Mouse (Mus musculus): ENCODE measurements around the gene Erc2.
A peak's percentile ranks its signal among the peaks of the same experiment; 100 is the strongest.

The Erc2 gene

DNA sequence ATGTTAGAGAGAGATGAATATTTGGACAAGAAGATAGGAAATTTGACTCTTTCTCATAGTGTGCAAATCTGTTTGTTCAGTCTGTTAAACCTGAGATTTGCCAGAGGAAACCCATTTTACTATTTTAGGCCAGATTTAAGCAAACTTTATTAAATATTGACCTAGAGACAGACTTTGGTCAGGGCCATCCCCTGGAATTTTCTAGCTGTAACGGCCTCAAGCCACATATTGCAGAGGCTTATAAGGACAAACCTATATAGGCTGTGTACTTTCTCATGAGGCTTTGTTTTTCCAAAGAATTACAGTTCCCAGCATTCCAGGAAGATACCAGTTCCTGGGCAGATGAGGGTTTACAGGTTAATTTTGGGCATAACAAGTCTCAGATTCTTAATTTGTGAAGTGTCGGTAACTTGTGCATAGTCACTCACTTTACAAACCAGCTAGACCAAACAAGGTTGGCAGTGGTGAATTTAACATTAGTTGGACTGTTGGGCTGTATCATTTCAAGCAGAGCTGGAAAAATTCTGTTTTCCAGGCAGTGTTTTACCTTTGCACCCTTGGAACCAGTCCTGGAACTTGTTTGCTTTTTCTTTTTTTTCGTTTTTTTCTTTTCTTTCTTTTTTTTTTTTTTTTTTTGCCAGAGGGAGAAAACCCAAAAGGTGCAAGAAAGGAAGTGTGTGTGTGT, 60.3 kb downstream of the Erc2 start:
- H3K36me3 ChIP-seq (ENCODE audit: control insufficient read depth, insufficient read depth, low read length, poor library complexity, severe bottlenecking), result no peaks in the 10 kb centered on the region
- DNase-seq (ENCODE audit: low read depth, low spot score), result no peak
- H3K27me3 ChIP-seq (ENCODE audit: control insufficient read depth, insufficient read depth, low read length, poor library complexity, severe bottlenecking), result no peaks in the 10 kb centered on the region

DNA sequence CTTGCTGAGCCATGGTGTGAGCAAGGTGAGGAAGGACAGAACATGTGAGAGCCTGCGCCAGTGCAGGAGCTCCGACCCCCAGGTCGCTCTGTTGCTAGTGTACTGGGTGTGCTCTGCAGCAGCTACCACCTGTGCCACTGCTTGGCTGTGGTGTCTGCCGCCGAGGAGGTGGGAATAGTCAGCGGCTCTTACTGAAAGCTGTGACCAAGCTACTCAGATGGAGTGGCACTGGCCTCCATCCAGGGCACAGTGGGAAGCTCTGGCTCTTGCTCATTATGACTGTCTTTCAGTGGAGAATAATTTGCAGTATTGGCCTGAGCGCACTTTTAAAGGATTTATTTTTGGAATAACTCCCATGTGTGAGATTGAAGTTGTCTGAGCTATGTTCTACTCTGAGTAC, 73.6 kb downstream of the Erc2 start:
- H3K36me3 ChIP-seq (ENCODE audit: control insufficient read depth, insufficient read depth, low read length, poor library complexity, severe bottlenecking), result no peaks in the 10 kb centered on the region
- H3K27me3 ChIP-seq (ENCODE audit: control insufficient read depth, insufficient read depth, low read length, poor library complexity, severe bottlenecking), result no peaks in the 10 kb centered on the region
- no peak for DNase-seq (ENCODE audit: low read depth, low spot score)

DNA sequence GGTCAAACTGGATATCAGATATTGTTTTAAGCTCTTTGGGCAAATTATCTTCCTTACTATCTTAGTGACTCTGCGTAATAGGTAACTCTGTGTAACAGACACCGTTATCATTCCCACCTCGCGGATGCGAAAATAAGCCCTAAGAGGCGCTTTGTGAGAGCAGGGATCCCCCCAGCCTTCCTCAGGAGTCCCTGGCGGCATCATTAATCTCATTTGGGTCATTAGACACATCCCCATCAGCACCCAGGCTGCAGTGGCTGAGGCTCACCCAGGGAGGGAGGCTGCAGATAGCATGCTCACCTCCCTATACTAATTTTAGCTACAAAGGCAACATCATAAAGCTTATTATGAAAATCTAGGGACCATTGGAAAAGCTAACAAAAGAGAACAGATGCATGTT, 95.1 kb downstream of the Erc2 start:
- DNase-seq (ENCODE audit: low read depth, low spot score), result no peak
- Histone ChIP-seq H3K27me3 (ENCODE audit: control insufficient read depth, insufficient read depth, low read length, poor library complexity, severe bottlenecking) (no peaks in the 10 kb centered on the region), H3K36me3 (ENCODE audit: control insufficient read depth, insufficient read depth, low read length, poor library complexity, severe bottlenecking) (no peaks in the 10 kb centered on the region)

DNA sequence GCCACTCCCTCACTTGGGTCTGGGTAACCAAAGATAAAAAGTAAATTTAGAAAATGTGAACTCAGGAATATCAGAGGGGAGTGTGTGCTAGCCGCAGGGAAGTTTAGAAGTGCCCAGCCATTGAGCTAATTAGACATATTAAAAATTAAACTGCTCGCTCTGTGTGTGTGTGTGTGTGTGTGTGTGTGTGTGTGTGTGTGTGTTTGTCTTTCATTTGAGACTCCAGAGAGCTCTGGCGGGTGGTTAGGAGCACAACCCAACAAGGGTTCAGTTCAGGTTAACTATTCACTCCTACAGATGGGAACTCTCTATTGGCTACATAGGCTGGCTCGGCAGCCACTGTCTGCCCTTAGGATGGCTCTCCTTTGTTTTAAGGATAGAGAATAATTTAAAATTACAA, 97.4 kb downstream of the Erc2 start:
- H3K27me3 ChIP-seq (ENCODE audit: control insufficient read depth, insufficient read depth, low read length, poor library complexity, severe bottlenecking), result no peaks in the 10 kb centered on the region; the same call in 1 of the 2 replicates
- DNase-seq (ENCODE audit: low read depth, low spot score), result no peak

DNA sequence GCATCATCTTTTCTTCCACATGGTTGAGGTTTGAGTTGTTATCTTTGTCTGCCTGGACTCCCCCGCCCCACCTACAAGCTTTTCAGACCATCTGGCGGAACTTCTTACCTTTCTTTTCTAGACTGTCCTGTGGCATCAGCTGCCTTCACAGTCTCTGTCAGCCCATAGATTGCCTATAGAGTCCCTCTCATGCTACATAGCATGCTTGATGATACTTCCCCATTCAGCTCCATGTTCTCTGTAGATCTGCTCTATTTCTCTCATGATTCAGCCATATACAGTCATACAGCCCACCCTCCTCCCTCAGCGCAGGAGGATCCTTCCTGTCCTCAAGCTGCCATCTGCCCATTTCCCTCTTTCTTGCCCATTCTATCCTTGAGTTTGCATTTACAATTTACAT, 98.7 kb downstream of the Erc2 start:
- Histone ChIP-seq H3K36me3 (ENCODE audit: control insufficient read depth, insufficient read depth, low read length, poor library complexity, severe bottlenecking) (no peaks in the 10 kb centered on the region), H3K27me3 (ENCODE audit: control insufficient read depth, insufficient read depth, low read length, poor library complexity, severe bottlenecking) (no peaks in the 10 kb centered on the region; the same call in 1 of the 2 replicates)
- DNase-seq (ENCODE audit: low read depth, low spot score), result no peak

More for the DNA sequence above, 97.4 kb downstream of the Erc2 start:
- no peaks in the 10 kb centered on the region for H3K36me3 ChIP-seq (ENCODE audit: control insufficient read depth, insufficient read depth, low read length, poor library complexity, severe bottlenecking)

DNA sequence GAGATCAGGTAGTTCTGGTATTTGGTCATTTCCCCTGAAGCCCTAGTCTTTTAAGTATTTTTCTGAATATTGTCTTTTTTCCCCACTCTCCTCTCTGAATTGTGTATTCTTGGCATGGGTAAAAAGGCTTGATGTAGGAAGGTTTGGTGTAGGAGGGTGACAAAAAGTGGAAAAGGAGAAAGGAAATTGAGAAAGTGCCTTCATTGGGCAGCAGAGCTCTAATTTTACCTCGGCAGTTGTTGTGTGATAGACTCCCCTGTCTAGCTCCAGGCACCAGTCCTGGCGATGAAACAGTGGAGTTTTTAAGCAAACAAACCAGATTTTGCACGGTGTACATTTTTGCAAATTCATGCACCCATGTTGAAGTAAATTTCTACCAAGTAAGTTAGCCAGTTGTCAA, 99.5 kb downstream of the Erc2 start:
- DNase-seq (ENCODE audit: low read depth, low spot score), result no peak
- Histone ChIP-seq H3K36me3 (ENCODE audit: control insufficient read depth, insufficient read depth, low read length, poor library complexity, severe bottlenecking) (no peaks in the 10 kb centered on the region), H3K27me3 (ENCODE audit: control insufficient read depth, insufficient read depth, low read length, poor library complexity, severe bottlenecking) (no peaks in the 10 kb centered on the region; the same call in 1 of the 2 replicates)

DNA sequence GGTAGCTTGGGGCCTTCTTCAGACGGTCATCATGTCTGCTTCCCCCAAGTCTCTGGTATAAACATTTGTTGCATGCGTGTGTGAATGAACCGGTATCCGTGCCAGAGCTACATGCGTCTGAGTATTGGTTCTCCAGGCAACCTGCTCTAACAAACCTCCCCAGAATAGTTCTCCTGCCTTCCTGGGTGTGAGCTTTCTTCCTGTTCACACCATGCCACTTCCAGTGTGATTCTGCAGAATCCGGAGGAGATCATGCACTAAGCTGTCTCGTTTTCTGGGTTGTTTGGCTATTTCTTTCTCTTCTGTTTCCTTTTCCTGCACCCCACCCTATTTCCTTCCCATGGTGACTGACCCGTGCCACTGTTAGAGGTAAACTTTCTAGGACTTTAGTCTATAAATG, 105.3 kb downstream of the Erc2 start:
- Histone ChIP-seq H3K27me3 (ENCODE audit: control insufficient read depth, insufficient read depth, low read length, poor library complexity, severe bottlenecking) (no peaks in the 10 kb centered on the region; the same call in 1 of the 2 replicates), H3K36me3 (ENCODE audit: control insufficient read depth, insufficient read depth, low read length, poor library complexity, severe bottlenecking) (no peaks in the 10 kb centered on the region)
- DNase-seq (ENCODE audit: low read depth, low spot score), result no peak

- Histone ChIP-seq H3K27me3 (ENCODE audit: control insufficient read depth, insufficient read depth, low read length, poor library complexity, severe bottlenecking) (no peaks in the 10 kb centered on the region), H3K36me3 (ENCODE audit: control insufficient read depth, insufficient read depth, low read length, poor library complexity, severe bottlenecking) (no peaks in the 10 kb centered on the region)
- DNase-seq (ENCODE audit: low read depth, low spot score), result no peak
These were observed 108.9 kb downstream of the Erc2 start for GRCm38 (mm10) chr14:27731086-27731485.

GRCm38 (mm10) chr14:27739436-27739835, 117.2 kb downstream of the Erc2 start:
- Histone ChIP-seq H3K36me3 (ENCODE audit: control insufficient read depth, insufficient read depth, low read length, poor library complexity, severe bottlenecking) (no peaks in the 10 kb centered on the region), H3K27me3 (ENCODE audit: control insufficient read depth, insufficient read depth, low read length, poor library complexity, severe bottlenecking) (no peaks in the 10 kb centered on the region)
- DNase-seq (ENCODE audit: low read depth, low spot score), result no peak

GRCm38 (mm10) chr14:27741248-27741916, 119.2 kb downstream of the Erc2 start:
- peak; percentile 65 for DNase-seq (ENCODE audit: low read depth, low spot score)
- Histone ChIP-seq H3K27me3 (ENCODE audit: control insufficient read depth, insufficient read depth, low read length, poor library complexity, severe bottlenecking) (no peaks in the 10 kb centered on the region), H3K36me3 (ENCODE audit: control insufficient read depth, insufficient read depth, low read length, poor library complexity, severe bottlenecking) (no peaks in the 10 kb centered on the region)

- no peak for DNase-seq (ENCODE audit: low read depth, low spot score)
- no peaks in the 10 kb centered on the region for H3K36me3 ChIP-seq (ENCODE audit: control insufficient read depth, insufficient read depth, low read length, poor library complexity, severe bottlenecking)
These were observed 132.1 kb downstream of the Erc2 start for GRCm38 (mm10) chr14:27754340-27754739.

GRCm38 (mm10) chr14:27756901-27757300, 134.7 kb downstream of the Erc2 start:
- no peak for DNase-seq (ENCODE audit: low read depth, low spot score)
- H3K27me3 ChIP-seq (ENCODE audit: control insufficient read depth, insufficient read depth, low read length, poor library complexity, severe bottlenecking), result no peaks in the 10 kb centered on the region
- H3K36me3 ChIP-seq (ENCODE audit: control insufficient read depth, insufficient read depth, low read length, poor library complexity, severe bottlenecking), result no peaks in the 10 kb centered on the region

More at GRCm38 (mm10) chr14:27754340-27754739, 132.1 kb downstream of the Erc2 start:
- no peaks in the 10 kb centered on the region for H3K27me3 ChIP-seq (ENCODE audit: control insufficient read depth, insufficient read depth, low read length, poor library complexity, severe bottlenecking)

- no peak for DNase-seq (ENCODE audit: low read depth, low spot score)
- Histone ChIP-seq H3K36me3 (ENCODE audit: control insufficient read depth, insufficient read depth, low read length, poor library complexity, severe bottlenecking) (no peaks in the 10 kb centered on the region), H3K27me3 (ENCODE audit: control insufficient read depth, insufficient read depth, low read length, poor library complexity, severe bottlenecking) (no peaks in the 10 kb centered on the region)
These were observed 136.0 kb downstream of the Erc2 start for GRCm38 (mm10) chr14:27758230-27758629.

DNA sequence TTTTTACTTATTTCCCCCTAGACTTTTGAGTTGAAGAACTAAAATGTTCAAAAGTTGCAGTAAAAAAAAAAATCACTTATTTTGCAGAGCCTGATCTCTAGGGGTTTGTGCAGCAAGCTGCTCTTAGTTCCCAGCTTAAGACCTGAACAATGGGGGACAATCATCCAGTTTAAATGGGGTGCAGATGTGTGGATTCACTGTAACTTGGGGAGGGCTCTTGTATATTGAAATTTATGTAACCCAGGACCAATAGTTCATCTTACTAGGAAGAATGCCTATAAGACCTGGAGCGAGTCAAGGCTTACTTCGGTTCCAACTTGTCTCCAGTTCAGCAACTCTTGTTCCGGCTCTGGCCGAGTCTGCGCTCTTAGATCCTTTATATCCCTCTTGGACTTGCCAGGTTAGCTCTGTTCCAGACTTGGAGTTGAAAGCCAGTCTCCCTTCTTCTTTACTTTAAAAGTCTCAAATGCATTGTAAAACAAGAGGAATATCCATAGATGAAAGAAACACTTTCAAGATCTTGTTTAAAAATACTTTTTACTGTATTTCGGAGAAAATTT, 136.9 kb downstream of the Erc2 start:
- Histone ChIP-seq H3K27me3 (ENCODE audit: control insufficient read depth, insufficient read depth, low read length, poor library complexity, severe bottlenecking) (no peaks in the 10 kb centered on the region), H3K36me3 (ENCODE audit: control insufficient read depth, insufficient read depth, low read length, poor library complexity, severe bottlenecking) (no peaks in the 10 kb centered on the region)
- DNase-seq (ENCODE audit: low read depth, low spot score), result no peak

GRCm38 (mm10) chr14:27759982-27760381, 137.8 kb downstream of the Erc2 start:
- no peak for DNase-seq (ENCODE audit: low read depth, low spot score)
- H3K36me3 ChIP-seq (ENCODE audit: control insufficient read depth, insufficient read depth, low read length, poor library complexity, severe bottlenecking), result no peaks in the 10 kb centered on the region
- no peaks in the 10 kb centered on the region for H3K27me3 ChIP-seq (ENCODE audit: control insufficient read depth, insufficient read depth, low read length, poor library complexity, severe bottlenecking)

Data from splenic B cell, adult 2 months (primary cell).